Mouse (Mus musculus): ENCODE measurements at regions not wholly inside any gene's neighbourhood (a gene's known extent, or its start where the extent isn't known, plus 50 kb on each side); places are given as distances from the start of the nearest gene placed in this dataset.

DNA sequence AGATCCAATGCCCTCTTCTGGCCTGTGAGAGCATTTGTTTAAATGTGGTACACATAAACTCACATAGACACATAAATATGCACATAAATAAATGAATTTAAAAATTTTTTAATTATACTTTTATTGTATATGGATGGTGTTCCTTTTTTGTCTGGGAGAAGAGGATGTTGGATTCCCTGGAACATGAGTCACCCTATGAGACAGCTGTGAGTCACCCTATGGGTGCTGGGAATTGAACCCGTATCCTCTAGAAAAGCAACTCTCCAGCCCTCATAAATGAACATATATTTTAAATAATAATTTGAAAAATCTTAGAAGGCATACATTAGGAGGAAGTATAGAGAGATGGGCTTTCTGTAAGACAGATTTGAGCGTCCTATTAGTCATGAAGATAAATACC, 76.1 kb upstream of the Dynlt3 start:
- TF ChIP-seq CTCF (IDR thresholded peaks at IDR 0.05; ENCODE audit: extremely low read depth, insufficient read depth, low read length) (no peak), POLR2A (IDR thresholded peaks at IDR 0.05; ENCODE audit: extremely low read depth, insufficient read depth, low read length) (no peak)
